Mouse (Mus musculus) ES-Bruce4 (cell line): ENCODE measurements around the gene Ctbp1.

Experiments used
- CTCF ChIP-seq: IDR thresholded peaks from one replicate; pipeline ENCODE4 v1.8.1; 2011; ENCODE audit warnings: low read depth, low read length
- POLR2A ChIP-seq: IDR thresholded peaks from one replicate; pipeline ENCODE4 v1.8.1; 2011; ENCODE audit warnings: low read length; ENCODE audit not compliant: insufficient read depth

GRCm38 (mm10) chr5:33207136-33207535, 67.7 kb downstream of the Ctbp1 start:
- TF ChIP-seq CTCF = no peak
- TF ChIP-seq POLR2A = no peak
